Mouse (Mus musculus): Measurements from ENCODE around the gene Uspl1. TPM values are rescaled to one million over a fixed set of nuclear protein-coding genes. Genes with fewer than 3 reads are reported as not detected.
A peak's percentile ranks its signal among the peaks of the same experiment; 100 is the strongest.

The Uspl1 gene
- total RNA-seq, 2 experiments from 2014 or later: 38.8 to 39.0 TPM

DNA sequence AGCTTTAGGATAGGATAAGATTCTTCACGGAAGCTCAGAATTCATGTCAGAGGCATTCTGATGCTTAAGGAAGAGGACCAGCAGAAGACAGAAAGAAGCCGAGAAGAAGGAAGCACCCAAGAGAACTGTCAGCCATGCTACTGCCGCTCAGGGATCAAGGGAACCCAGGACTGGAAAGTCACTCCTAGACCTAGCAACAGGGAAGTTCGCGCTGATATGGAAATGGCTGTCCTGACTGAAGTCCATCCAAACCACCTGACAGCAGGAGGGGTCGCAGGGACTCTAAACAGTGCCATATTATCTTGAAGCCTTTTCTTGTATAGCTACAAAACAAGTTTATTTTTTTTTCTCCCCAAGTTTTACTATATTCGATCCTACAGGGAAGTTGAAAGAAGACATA, 9.6 kb upstream of the Uspl1 start:
- no peak for DNase-seq (ENCODE audit: low spot score in 2 of 2)
- H3K4me3 ChIP-seq: no peak overlapping the region
- TF ChIP-seq CTCF (conservative IDR thresholded peaks at IDR 0.05): no peak
- no peak overlapping the region for H3K27ac ChIP-seq

DNA sequence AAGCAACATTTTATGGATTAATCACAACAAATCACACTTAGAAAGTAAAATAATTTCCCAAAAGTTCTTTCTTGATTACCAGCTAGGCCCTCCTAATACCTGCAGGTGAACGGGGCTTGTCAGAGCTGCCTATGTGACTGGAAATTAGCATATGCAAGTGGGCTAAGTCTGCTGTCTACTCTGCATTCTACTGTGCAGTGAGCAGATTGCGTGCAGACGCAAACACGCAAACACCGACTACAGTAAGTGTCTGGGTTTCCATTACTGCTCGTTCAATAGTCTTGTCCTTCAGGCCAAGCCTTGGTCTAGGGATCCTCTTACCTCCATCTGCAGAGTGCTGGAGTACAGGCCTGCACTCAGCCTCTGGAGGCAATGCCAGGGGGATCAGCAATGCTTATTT, 8.4 kb upstream of the Uspl1 start:
- H3K27ac ChIP-seq: no peak overlapping the region
- H3K4me3 ChIP-seq: no peak overlapping the region
- TF ChIP-seq CTCF (conservative IDR thresholded peaks at IDR 0.05): no peak
- DNase-seq (ENCODE audit: low spot score in 2 of 2): no peak

DNA sequence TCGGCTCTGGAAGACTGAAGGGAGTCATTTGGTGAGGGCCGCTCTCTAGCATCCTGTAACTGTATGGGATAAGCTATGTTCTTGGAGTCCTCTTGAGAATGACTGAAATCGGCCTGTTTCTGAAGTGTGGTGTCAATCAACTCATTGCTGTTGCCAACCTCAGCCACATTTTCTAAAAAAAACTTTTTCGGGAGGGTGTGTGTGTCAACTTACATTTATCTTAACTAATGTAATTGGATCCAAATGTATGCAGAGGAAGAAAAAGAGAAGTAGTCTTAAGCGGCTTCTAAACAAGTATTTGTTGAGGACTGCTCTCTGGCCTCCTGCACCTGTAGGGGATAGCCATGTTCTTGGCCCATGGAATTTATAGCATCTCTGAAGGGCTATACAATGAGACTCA, 6.1 kb upstream of the Uspl1 start:
- TF ChIP-seq CTCF (conservative IDR thresholded peaks at IDR 0.05): no peak
- no peak overlapping the region for H3K27ac ChIP-seq
- no peak for DNase-seq (ENCODE audit: low spot score in 2 of 2)
- no peak overlapping the region for H3K4me3 ChIP-seq

DNA sequence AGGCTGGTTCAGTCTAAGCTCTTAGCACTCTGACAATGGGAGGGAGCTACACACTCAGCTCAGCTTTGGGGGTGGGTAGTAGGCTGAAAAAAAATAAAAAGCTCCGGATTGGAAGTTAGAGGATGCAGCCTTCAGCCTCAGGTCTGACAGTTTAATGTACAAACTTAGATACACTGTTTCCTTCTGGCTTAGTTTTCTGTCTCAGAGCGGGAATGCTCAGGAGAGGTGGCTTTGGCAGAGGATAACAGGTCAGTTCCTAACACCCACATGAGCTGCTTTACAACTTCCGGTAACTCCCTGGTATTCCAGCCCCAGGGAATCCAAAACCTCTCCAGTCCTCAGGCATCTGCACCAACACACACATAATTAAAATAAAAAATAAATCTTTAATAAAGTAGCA, 4.3 kb upstream of the Uspl1 start:
- no peak overlapping the region for H3K4me3 ChIP-seq
- no peak for TF ChIP-seq CTCF (conservative IDR thresholded peaks at IDR 0.05)
- no peak overlapping the region for H3K27ac ChIP-seq
- DNase-seq (ENCODE audit: low spot score in 2 of 2): no peak

DNA sequence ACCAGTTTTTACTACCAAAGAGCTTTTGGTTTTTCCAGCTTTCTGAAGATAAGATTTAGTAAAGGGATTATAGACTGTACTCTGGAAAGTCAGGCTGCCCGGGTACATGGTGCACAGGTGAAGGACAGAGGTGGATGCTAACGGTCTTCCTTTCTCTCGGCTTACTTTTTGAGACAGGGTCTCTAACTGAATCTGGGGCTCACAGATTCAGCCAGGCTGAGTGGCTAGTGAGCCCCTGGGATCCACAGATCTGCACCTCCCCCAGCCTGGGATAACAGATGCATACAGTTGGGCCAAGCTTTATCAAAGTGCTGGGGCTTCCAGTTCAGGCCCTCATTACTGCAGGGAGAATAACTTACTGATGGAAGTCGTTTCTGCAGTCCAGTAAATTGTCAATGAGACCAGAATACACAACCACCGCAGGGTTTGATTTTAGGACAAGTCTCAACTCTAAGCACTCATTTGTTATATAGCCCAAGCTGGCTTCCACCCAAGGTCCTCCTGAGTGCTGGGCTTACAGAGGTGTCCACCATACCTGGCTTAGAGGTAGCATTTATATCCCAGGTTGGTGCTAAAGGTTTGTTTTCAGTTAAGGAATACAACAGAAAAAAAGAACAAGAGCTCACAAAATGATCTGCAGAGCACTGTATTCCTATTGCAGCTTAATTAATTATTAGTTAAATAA, 1.8 kb upstream of the Uspl1 start:
- DNase-seq (ENCODE audit: low spot score in 2 of 2): no peak
- TF ChIP-seq CTCF (conservative IDR thresholded peaks at IDR 0.05): no peak
- Histone ChIP-seq H3K27ac (no peak overlapping the region), H3K4me3 (no peak overlapping the region)

DNA sequence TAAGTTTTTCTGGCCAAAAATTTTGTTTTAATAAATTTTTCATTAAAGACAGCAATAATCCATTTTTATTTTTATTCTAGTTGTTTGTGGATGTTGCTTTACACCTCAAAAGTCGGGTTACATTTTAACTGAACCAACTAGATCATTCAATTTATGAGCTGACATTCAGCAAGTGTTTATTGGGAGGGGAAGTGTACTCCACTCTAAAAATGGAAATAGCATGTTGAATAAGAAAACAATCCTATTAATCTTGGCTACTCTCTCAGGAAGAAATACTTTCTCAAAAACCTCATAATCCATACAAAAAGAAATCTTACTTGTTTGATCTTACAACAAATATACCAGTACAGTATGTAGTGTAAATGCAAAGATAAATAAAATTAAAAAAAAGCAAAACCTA, 1.0 kb upstream of the Uspl1 start:
- no peak for DNase-seq (ENCODE audit: low spot score in 2 of 2)
- peak overlapping the region; percentile 91 for H3K4me3 ChIP-seq
- H3K27ac ChIP-seq: peak overlapping the region; percentile 95
- no peak for TF ChIP-seq CTCF (conservative IDR thresholded peaks at IDR 0.05)

DNA sequence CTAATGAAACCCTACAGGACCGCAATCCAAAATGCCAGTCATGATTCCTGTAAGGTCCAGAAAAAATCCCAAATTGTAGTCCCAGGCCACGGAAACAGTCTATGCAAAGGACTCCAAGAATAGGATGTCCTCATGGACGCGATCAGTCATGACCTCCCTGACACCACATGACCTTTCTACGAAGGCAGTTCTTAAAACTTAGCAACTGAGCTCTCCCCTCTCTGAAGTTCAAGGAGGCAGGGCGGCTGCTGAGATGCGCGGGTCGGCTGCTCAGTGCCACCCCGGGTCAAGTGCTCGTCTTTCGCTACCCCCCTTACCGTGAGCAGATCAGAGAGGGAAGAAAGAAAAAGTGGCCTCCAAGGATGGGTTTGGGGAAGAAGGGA, 438 bp upstream of the Uspl1 start:
- DNase-seq (ENCODE audit: low spot score in 2 of 2): no peak
- H3K27ac ChIP-seq: peak overlapping the region; percentile 95
- H3K4me3 ChIP-seq: peak overlapping the region; percentile 91
- no peak for TF ChIP-seq CTCF (conservative IDR thresholded peaks at IDR 0.05)

DNA sequence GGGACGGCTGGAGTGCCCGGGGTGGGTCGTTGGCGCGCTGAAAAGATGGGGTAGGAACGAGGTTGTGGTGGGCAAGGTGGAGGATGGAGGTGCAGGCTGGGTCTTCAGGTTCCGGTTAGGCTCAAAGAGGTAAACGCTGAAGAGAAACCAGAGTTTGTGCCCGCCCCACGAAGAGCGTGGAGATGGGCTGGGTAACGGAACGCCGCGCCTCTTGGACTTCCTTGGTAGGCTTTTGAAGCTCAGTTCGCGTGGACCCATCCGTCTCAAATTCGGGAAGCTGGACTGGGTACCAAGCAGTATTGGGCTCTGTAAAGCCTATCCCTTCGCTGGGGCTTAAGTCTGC, 665 bp downstream of the Uspl1 start:
- no peak for DNase-seq (ENCODE audit: low spot score in 2 of 2)
- Histone ChIP-seq H3K4me3 (peak overlapping the region; percentile 59), H3K27ac (peak overlapping the region; percentile 92)
- no peak for TF ChIP-seq CTCF (conservative IDR thresholded peaks at IDR 0.05)

DNA sequence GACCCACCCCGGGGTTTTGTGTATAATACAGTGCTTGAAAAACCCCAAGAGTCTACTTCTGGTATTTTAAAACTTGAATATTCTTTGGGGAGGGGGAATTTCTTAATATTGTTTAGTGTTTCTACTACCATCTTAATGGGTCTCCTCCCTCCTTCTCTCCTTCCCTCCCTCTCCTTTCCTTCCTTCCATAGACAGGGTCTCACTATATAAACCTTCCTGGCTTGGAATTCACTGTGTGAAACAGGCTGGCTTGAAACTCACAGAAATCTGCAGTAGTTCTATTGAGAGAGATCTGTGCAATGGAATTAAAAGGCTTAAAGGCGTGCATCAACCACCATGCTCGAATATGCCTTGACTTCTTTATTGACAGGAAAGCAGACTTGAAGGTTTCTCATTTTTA, 1.7 kb downstream of the Uspl1 start:
- no peak for DNase-seq (ENCODE audit: low spot score in 2 of 2)
- H3K4me3 ChIP-seq: peak overlapping the region; percentile 59
- 0 out of 2 replicates have a peak overlapping the region, but pooled peaks have one; percentile 92 for H3K27ac ChIP-seq
- TF ChIP-seq CTCF (conservative IDR thresholded peaks at IDR 0.05): no peak

DNA sequence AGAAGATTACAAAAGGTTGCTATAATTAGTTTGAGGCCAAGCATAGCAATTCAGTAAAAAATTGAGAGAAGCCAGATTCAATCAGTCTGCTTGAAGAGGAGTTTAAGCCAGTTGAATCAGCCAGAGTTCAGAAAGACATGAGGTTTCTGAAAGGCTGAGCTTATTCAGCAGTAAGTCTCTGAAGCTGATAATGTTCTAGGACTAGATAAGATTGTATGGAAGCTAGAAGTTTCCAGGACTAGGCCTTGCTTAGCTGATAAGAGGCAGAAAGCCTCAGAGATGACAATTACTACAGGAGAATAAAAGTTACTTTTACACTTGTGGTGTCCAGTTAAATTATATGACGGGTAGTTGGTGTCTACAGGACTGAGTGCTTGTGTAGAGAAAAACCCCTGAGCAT, 6.0 kb downstream of the Uspl1 start:
- no peak for DNase-seq (ENCODE audit: low spot score in 2 of 2)
- no peak for TF ChIP-seq CTCF (conservative IDR thresholded peaks at IDR 0.05)
- H3K27ac ChIP-seq: no peak overlapping the region
- H3K4me3 ChIP-seq: no peak overlapping the region

DNA sequence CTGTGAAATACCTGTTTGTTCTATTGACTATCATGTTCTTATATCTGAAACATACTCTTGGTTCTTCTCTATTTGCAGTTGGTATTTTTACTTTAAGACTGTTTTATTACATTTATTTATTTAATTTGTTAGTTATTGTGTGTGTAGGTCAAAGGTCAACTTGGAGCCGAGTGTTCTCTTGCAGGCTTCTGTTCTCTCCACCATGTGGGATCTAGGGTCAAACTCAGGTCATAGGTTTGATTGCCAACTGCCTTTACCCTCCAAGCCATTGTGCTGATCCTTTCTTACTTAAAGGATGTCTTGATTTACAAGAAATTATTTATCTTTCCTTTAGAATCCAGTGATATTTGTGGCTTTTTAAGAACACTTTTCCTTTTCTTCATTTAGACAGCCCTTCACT, 12.5 kb downstream of the Uspl1 start:
- H3K27ac ChIP-seq: no peak overlapping the region
- no peak overlapping the region for H3K4me3 ChIP-seq
- TF ChIP-seq CTCF (conservative IDR thresholded peaks at IDR 0.05): no peak
- no peak for DNase-seq (ENCODE audit: low spot score in 2 of 2)

DNA sequence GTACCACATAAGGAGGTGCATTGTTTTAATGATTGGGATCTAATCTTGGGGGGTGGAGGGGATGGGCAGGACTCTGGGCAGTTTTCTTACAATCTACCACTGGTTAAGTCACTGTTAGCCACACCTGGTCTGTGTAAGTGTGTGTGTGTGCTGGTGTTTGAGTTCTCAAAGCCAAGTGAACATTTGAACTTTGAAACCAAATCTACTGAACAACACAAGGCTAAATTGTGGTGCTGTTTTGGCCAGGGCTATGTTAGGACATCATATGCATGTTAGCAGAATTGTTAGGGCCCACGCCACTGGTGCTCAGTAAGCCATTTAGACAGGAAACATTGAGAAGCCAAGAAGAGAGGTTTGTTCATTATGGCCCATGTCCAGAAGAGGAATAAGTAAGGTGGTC, 14.6 kb downstream of the Uspl1 start:
- no peak for TF ChIP-seq CTCF (conservative IDR thresholded peaks at IDR 0.05)
- Histone ChIP-seq H3K27ac (no peak overlapping the region), H3K4me3 (no peak overlapping the region)
- DNase-seq (ENCODE audit: low spot score in 2 of 2): no peak

DNA sequence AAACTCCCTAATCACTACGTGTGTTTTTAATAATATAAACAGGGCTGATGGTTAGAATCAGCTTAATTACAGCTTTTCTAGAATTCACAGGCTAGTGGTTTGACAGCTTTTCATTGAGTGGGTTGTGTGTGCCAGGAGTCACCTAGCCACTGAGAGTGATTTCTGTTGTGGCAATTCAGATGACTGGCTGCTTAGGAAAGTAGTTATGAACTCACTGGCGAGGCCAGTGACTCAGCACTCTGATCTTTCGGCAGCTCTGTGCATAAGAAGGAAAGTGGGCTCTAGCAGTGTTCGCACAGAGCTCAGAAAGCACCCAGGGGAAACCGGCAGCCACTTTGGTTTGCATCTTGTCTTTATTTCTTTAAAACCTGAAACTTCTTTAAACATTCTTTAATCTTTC, 18.8 kb downstream of the Uspl1 start:
- H3K27ac ChIP-seq: peak overlapping the region; percentile 33
- DNase-seq (ENCODE audit: low spot score in 2 of 2): no peak
- H3K4me3 ChIP-seq: no peak overlapping the region
- no peak for TF ChIP-seq CTCF (conservative IDR thresholded peaks at IDR 0.05)

DNA sequence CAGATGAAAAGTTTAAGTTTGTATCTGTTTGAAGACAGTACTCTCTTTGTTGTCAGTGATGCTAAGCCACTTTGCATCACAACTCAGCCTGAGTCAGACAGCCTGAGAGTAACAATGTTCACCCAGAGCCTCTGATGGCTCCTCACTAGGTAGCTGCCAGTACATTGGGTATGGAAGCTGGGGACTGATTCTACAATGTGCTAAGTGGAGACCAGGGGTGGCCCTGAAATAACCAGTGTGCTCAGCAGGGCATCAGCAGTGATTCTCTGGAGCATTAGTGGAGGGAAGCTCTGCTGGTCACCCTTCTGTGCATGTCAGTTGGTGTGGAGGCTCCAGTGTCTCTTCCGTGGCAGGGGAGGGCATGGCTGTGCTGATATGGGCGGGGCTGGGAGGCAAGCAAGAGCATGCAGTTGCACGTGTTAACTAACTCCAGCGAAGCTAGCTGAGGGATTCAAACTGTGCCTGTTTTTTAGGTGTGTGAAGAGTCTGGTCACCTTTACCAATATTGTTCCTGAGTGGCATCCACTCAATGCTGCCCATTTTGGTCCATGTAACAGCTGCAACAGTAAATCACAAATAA, 19.7 kb downstream of the Uspl1 start:
- TF ChIP-seq CTCF (conservative IDR thresholded peaks at IDR 0.05): no peak
- no peak for DNase-seq (ENCODE audit: low spot score in 2 of 2)
- Histone ChIP-seq H3K4me3 (no peak overlapping the region), H3K27ac (peak overlapping the region; percentile 32; the same call in 1 of the 2 replicates)

All from layer of hippocampus, adult 2 months (tissue).